Mouse (Mus musculus): ENCODE measurements around the gene Cdh23.

Cdh23 gene

GRCm38 (mm10) chr10:60304854-60305628 is 391.2 kb downstream of the Cdh23 start:
- peak; percentile 63 to 78 for DNase-seq

DNA sequence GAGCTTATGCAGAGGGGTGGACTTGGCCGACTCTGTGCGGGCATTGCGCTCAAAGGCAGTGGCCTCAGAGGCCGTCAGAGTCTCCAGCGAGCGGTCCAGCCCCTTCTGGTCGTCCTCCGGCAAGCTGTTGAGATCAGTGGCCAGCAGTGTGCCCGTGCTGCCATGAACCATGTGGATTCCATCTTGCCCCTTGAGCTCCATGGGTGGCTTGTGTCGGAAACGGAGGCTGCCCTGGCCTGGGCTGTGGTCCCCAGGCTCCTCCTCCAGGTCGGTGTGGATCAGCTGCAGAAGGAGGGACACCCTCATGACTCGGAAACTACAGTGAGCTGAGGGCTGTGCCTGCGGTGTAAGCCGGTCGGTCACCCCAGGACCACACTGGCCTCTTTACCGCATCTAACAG is 392.9 kb downstream of the Cdh23 start:
- DNase-seq = no peak

DNA sequence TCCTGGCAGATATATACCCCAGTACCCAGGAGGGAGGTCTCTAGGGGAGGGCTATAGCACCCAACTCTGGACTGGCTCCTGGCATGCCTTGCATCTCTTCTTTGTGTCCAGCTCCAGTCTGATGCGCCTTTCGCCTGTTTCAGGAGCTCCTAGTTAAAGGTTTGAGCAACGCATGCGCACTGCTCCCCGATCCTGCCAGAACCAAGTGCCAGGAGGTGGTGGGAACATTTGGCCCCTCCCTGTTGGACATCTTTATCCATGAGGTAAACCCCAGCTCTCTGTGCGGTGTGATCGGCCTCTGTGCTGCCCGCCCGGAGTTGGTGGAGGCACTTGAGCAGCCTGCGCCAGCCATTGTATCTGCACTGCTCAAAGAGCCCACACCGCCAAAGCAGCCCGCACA is 396.7 kb downstream of the Cdh23 start:
- DNase-seq = no peak

DNA sequence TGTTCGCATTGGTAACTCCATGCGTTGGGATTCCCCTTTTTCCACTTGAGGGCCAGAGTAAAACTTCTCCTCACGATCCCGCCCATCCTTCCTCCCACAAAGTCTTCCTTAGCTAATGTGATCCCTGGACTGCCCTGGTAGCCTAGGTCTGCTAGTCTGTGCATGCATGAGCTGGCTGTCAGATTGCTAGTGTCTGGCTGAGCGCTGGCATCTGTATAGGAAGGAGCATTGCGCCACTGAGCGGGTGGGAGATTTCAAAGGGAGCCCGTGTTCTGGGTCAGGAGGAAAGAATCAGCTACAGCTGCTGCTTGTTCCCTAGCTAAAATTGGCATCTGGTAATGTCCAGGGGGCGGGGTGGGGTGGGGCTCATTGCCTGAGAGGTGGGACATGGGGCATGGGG is 400.3 kb downstream of the Cdh23 start:
- no peak for DNase-seq

GRCm38 (mm10) chr10:60295356-60295755 is 400.9 kb downstream of the Cdh23 start:
- DNase-seq = no peak

DNA sequence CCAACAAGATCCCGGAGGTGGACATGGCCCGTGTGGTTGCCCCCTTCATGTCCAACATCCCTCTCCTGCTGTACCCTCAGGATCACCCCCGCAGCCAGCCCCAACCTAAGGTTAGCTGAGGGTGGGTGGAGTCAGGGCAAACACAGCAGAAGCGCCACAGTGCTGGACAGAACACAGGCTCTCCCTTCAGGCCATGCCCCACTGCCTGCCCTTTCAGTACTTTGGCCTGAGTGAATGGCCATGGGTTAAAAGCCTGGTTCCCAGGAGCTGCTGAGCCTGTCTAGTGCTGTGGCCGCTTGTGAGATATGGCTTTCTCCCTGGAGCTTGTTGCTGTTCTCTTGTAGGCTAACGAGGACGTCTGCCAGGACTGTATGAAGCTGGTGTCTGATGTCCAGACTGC is 401.7 kb downstream of the Cdh23 start:
- peak in 1 of 2 experiments; percentile 2 for DNase-seq

DNA sequence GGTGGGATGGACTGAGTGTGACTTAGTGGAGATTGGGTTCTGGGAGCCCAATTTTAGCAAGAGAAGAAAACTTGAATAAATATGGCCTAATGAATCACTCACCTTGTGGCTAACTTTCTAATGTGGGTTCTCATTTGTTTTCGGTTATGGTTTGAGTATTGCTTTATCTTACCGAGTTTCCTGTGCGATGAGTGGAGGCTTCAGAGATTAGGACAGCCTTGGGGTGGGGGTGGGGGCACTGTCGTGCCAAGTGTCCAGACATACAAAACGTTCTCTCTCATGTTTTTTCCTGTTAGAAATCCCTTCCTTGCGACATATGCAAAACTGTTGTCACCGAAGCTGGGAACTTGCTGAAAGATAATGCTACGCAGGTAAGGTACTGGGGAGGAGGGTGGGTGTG is 404.1 kb downstream of the Cdh23 start:
- no peak for DNase-seq

GRCm38 (mm10) chr10:60290739-60291110 is 405.6 kb downstream of the Cdh23 start:
- no peak for DNase-seq

- DNase-seq = peak in 1 of 2 experiments; percentile 10
Observed at GRCm38 (mm10) chr10:60290026-60290738, 406.1 kb downstream of the Cdh23 start.

DNA sequence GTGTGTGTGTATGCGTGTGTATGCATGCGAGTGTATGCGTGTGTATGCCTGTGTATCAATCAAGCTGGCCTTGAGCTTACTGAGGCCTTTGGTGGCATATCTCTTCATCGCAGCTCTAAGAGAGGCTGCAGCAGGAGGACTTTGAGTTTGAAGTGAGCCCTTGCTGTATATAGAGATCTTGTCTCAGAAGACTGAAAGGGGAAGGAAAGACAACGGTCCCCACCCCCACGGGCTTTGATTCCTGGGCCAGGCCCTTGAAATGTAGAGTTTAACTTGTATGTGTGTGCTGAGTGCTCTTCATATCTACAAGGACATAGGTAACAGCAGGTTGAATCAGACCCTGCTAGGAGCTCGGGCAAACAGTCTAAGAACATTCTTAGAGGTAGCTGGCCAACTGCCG is 407.1 kb downstream of the Cdh23 start:
- DNase-seq = peak in 1 of 2 experiments; percentile 8

DNA sequence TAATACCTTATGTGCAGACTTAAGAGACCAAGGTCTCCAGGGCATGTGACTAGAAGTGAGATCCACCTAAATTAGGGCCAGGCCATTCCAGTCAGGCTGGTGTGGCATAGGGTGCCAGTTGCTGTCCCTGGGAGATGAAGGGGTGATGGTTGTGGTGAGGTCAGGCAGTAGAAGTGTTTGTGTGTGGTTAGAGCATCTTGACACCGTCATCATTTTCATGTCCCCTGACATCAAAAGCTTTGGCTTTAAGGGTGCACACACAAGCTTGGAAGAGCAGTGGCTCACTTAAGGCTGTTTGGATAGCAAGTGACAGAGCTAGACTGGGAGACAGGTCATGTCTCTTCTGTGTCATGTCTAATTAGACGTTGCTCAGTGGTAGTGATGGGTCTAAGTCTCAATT is 408.6 kb downstream of the Cdh23 start:
- DNase-seq = no peak

GRCm38 (mm10) chr10:60287161-60287560 is 409.1 kb downstream of the Cdh23 start:
- peak in 1 of 2 experiments; percentile 8 for DNase-seq

- peak in 1 of 2 experiments; percentile 11 for DNase-seq
Observed at GRCm38 (mm10) chr10:60286546-60286945, 409.7 kb downstream of the Cdh23 start.

DNA sequence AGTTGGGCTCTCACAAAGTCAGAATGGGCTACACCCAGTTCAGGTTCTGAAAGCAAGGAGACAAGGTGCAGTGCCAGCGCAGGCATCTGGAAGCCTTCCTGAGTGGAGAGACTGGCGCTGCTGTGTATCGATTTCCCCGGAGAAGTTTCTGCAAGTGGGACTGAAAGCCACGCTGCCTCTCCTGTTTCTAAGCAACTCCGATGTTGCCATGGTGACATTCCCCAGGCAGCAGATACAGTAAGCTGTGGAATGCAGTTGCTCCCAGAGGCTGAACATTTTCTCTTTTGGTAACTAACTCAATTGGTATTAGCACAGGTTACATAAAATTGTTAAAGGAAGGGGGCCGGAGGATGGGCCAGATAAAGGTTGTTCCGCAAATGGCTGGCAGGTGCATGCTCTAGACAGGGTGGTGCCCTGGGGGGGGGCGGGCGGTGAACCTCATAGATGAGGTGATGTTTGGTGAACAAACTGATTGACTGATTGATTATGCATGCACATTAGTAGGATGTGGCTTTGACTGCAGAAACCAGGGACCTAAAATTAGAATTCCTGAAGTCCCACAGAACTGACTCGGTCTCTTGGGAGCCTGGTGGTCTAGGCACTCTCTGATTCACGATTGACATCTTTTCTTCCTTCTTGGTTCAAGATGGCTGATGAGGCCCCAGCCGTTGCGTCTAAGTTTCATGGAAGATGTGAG is 410.5 kb downstream of the Cdh23 start:
- peak; percentile 36 to 37 for DNase-seq

DNA sequence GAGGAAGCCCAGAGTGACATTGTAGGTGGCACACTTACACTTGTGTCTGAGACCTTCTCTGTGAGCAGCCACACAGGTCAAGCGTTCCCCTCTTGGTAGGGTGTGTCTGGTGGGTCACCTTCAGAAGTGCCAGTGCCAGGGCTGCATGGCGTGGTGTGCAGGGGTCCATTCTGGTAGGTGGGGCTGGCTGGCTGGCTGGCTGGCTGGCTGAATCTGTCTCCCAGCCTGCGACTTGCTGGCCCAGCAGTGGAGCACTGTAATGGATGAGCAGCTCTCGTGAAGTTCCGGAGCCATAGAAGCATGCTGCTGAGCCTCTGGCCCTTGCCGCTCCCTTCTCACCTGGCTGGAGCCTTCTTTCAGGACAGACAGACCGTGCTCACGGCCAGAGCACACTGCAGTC is 411.1 kb downstream of the Cdh23 start:
- DNase-seq = peak in 1 of 2 experiments; percentile 26

- no peak for DNase-seq
Observed at GRCm38 (mm10) chr10:60284676-60285111, 411.6 kb downstream of the Cdh23 start.

DNA sequence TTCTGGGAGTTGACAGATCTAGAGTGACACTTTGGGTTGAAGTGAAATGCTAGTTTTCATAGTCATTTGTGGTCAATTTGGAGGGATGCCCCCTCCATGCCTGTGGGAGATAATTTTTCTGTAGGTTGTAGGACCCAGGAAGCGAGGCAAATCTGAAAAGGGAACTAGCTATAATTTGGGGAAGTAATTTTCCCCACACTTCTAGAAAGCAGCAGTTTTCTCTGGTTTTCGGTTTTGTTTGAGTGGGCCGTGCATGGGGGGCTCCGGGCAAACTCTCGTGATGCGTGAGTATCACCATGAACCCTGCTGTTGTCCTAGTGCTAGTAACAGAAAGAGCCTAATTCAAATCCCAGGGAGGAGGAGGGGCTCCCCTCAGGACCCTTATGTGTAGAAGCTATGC is 412.0 kb downstream of the Cdh23 start:
- no peak for DNase-seq

DNA sequence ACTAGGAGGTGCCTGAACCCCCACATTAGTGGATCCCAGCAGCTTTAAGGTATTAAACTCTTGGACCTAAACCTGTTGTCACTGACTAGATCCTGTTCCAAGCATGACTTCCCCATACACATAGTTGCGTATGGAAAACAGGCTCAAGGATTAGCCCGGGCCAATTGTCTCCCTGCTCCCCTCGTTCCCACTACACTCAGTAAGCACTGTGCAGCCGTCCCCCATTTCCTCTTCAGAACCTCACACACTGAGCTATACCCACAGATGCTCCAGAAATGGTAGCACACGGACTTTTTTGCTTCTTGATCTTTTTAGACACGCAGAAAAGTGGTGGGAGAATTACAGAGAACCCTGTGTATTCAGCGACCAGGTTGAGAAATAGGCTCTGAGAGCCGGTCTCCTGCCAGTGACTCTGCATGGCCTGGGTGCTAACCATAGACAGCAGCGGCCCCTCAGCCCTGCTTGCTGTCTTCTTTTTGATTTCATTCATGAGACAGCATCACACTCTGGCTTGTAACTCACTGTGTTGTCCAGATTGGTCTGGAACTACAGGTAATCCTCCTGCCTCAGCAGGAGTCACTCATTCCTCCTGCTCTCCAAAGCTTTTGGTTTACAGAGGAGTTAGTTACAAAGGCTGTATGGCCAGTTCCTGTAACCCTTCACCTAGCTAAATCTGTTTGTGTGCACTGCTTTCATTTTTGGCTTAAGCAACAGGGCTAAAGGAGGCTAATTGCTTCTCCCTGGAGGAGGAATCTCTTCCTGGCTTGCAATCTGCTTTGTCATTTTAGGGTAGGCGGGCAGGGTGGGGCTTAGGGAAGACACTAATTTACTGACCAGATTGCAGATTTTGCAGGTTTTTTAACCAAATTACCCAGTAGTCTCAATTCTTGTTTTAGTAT is 413.9 kb downstream of the Cdh23 start:
- peak in 1 of 2 experiments; percentile 9 for DNase-seq

DNA sequence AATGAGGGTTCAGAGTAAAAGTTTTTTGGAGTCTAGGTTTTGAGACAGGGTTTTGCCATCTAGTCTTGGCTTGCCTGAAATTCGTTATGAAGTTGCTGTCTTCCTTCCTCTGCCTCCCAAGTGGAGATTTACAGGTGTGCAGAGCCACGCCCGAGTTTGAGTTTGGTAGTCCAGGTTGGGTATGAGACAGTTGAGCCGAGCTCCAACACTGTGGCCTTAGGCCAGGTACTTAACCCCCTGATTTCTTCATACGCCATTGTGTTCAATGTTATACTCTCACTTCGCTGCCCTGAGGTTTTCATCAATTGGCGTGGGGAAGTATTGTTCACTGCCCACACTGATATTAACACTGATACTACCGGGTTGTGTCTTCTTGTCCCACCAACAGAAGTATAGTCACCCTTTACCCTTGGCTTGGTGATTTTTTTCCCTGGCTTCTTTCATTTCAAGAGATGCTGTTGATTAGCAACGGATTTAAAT is 414.7 kb downstream of the Cdh23 start:
- DNase-seq = peak in 1 of 2 experiments; percentile 3

GRCm38 (mm10) chr10:60280353-60280752 is 415.9 kb downstream of the Cdh23 start:
- DNase-seq = peak in 1 of 2 experiments; percentile 15

GRCm38 (mm10) chr10:60279941-60280301 is 416.4 kb downstream of the Cdh23 start:
- DNase-seq = peak; percentile 45 to 56

GRCm38 (mm10) chr10:60279290-60279940 is 416.9 kb downstream of the Cdh23 start:
- peak; percentile 28 to 35 for DNase-seq

Measured in cerebellum, adult 18-20 months (tissue).